Mouse (Mus musculus) granulocyte monocyte progenitor cell, adult 5-6 weeks (primary cell): Measurements from ENCODE around the gene Nrxn1. TPM values are rescaled to one million over a fixed set of nuclear protein-coding genes. Genes with fewer than 3 reads are reported as not detected.

ENCODE experiments used
- ATAC-seq: replicated peaks from 2 replicates; pipeline ENCODE4 v1.8.0; 2016; ENCODE audit warnings: mild to moderate bottlenecking, moderate TSS enrichment, inconsistent platforms; ENCODE audit not compliant: poor library complexity, severe bottlenecking
- total RNA-seq, 2 experiments: library from RNA; stranded (forward) in 1 of 2; stranded (reverse) in 1 of 2; fragments of 200-712, 200-1000 nt in 1 of 2; fragments of >200 nt in 1 of 2; fragmentation: Nextera tagmentation in 1 of 2; gene quantifications; 2 replicates each; pipeline ENCODE4 v1.2.3; 2014 to 2017

Nrxn1 gene
- total RNA-seq, 2 experiments from 2014 or later: 7.7 to 8.6 TPM

DNA sequence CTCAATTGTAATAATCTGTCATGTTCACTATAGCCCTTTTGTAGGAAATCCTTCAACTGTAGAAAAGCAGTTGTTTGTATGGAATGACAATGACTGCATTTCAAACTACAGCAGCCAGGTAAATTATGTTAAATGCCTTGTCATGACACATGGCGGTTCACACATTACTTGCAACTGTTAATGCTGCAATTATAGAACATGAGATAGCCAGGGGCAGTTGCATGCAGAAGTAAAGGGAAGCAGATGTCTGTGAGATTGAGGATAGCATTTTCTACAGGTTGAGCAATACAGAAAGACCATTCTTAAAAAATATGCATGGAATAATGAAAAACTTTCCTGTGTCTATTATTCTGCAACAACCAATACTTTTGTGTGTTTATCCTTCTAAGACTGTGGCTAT, 98.6 kb downstream of the Nrxn1 start:
- ATAC-seq: peak; percentile 73

DNA sequence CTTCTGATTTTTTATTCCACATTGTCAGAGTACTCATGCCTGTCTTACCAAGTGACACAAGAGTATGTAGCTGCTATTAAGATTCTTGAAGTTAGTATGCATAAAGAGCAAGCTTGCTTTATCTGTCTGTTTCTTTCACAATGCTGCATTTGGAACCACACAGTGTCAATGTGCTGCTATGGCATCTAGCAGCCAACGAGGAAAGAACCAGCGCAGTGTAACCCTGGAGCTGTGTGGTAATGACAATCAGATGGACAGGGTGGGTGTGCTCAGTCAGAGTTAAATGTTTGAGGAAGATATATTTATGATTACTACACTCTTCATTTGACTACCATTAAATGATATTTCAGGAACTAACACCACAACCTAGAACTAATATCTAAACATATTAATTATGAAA, 102.1 kb downstream of the Nrxn1 start:
- peak; percentile 71 for ATAC-seq

DNA sequence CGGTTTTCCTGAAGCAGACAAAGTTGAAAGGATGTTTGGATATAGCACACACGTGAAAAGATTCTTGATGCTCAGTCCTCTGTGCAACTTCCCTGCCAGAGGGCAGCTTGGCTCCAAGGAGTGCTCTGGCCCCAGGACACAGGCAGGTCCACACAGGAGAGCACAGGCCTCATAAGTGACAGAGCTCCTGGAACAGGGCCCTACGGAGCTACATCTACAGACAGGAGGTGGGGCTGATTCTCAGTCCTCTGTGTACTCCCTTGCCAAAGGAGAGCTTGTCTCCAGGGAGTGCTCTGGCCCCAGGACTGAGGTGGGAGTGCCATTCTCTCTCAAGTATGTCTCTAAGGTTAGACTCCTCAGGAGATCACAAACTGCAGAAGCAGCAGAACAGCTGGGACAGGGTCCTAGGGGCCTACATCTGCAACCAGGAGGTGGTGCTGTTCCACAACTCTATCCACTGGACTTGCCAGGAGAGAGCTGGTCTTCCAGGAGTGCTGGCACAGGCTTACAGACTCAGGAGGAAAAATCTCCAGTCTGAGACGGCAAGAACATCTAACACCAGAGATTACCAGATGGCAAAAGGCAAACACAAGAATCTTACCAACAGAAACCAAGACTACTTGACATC, 129.9 kb downstream of the Nrxn1 start:
- ATAC-seq: peak; percentile 52

DNA sequence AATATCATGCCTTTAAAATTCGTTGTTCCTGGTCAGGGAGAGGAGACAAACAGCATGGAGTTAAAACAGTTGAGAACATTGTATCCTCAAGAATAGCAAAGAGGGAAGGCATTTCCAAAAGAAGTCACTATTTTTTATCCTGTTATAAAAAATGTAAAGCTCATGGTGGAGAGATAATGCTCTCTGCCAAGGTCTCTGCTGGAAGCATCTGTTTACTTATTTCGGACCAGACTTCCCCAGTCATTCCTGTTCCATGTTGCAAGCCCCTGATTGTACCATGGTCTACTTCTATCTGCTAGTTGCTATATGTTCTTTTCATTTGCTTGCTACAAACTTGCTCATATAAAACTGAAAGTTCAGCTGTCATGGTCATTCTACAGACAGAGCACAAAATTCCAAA, 137.7 kb downstream of the Nrxn1 start:
- no peak for ATAC-seq

DNA sequence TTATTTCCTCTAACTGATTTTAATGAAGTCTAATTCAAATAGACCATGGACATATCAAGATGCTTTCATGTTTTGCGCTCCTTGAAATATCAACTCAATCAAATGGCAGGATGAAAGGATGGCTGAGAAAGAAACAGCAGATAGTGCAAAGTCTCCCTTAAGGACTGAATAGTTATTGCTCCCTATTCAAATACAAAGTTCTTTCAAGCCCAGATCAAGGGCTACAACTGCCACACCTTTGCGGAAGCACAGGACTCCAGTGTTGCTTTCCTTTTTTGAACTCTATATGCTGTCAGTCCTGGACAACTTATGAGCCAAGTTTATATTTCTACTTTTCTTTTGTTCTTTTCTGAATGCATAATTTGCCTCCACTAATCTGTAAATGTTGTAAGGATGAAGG, 157.9 kb downstream of the Nrxn1 start:
- no peak for ATAC-seq

DNA sequence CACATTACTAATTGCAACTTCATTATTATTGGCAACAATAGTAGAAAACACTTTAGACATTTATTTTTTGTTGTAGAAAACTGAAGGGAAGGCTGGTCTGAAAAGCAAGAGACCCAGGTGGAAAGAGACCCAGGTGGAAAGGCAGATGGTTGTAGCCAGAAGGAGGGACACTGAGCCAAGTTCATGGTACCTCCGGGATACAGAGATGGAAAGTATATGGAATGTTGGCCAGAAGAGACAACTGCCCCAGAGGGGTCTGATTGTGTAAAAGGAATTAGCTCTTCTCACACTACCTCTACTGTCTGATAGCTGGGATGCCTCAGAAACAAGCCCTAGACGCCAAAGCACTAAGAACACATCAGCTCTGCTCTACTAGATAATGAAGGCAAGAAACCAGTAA, 179.6 kb downstream of the Nrxn1 start:
- ATAC-seq: no peak

DNA sequence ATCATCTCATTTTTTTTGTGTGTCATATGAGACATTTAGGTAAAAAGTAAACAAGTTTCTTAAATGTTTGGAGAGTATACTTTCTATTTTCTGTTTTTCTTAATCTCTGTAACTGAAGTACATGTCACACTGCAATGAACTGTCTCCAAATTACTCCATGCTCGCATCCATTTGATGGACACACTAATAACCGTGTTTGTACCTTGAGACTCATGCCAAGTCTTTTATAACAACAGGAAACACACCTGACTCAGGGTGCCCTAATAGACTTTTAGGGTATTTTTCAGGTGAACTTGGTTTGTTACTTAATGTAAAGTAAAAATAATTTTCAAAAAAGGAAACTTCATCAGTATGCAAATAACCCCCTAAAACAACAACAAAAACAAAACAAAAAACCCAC, 180.1 kb downstream of the Nrxn1 start:
- ATAC-seq: no peak

DNA sequence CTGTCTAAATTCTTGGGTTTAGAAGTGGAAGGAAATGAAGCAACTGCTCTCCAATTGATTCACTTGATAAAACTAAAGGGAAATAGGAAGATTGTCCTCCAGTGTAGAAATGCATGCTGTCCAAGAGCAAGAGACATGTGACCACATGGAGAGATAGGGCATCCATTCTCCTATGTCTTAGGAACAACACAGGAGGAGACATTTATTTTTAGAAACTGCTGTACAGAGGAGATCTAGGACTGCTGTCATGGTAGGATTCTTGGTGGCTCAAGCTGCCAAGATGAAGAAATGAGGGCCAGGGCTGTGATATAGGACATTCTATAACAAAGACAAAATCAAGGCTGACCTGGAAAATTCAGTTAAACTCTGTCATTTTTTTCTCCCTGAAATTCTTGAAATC, 180.5 kb downstream of the Nrxn1 start:
- ATAC-seq: no peak

DNA sequence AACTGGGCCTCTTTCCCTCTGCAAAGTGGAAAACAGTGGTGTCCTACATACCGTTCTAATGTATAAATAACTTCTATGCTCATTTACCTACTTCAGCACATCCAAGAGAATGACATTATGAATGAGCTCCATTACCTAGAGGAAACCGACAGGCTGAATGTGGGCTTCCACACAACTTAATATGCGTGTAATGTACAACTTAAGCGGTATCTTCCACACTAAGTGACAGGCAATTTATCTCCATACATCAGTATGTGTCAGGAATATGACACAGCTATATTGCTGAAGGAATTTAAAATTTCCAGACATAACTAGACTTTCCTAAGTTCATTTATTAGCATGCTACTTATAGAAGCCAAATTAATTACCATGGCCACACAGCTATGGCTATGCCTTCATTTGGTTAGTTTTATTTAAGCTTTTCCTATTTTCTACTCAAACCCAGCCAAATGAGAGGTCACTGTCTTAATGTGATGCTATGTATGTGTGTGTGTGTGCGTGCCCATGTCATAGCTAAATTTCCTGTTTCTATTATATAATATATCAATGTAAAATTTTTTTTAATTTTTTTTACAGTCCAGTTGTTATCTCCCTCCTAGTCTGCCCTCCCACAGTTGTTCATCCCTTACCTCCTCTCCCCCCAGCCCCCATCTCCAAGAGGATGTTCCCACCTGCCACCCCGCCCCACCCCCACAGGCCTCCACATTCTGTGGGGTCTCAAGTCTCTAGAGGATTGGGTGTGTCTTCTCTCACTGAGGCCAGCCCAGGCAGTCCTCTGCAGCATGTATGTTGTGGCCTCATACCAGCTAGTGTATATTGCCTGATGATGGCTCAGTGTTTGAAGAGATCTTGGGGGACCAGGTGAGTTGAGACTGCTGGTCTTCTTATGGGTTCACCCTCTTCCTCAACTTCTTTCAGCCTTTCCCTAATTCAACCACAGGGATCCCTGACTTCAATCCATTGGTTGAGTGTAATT, 186.5 kb downstream of the Nrxn1 start:
- ATAC-seq: no peak

DNA sequence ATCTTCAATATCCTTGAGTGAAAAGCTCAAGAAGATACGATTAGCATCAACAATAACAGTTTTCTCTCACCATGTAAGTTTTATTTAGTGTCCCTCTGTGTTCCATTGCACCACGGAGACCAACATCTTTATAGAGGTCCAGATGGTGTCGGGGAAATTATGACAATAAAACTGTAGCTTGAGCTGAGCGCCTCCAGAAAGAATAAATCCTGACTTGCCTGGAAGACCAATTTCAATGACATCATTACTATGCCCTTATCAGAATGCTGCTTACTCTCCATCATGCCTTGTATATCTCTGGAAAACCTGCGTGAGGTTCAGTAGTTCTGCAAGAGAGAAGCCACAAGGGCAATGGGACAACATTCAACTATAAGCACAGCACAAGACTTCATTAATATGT, 187.7 kb downstream of the Nrxn1 start:
- ATAC-seq: no peak

DNA sequence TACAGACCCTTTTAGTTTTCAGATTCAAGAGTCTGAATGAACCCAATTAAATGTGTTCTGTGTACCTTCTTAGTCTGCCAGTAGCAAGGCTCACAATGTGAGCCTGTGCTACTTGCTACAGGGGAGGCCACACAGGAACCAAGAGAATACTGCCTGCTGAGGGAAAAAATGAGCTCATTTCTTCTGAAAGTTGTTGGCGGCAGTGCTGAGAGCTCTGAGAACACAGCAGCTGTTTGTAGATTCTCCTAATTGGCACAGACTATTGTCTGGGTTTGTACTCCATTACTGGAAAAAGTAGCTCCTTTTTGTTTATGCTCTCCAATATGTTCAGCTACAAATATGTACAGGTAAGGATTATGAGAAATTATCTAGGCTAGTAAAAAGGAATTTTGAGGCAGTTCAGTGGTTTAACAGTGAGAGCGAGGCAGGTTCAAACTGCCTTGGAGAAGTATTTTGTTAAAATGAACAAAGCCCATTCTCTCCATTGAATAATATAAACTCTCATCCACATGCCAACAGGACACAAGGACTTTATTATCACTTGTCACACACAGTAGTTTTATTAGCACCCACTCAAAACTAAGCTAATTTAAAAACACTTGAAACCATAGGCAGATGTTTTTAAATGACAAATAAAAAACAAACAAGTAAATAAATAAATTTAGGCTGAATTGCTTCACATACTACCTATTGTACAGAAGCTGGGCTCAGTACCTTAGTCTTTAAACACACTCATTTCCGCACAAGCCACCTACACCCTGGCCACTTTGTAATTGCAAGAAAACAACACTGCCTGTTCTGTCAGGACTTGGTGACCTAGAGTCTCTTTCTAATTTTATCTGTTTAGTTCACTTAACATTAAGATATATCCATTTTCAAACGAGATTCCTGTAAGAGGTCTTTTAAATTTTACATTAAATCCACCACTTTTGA, 200.3 kb downstream of the Nrxn1 start:
- ATAC-seq: no peak

DNA sequence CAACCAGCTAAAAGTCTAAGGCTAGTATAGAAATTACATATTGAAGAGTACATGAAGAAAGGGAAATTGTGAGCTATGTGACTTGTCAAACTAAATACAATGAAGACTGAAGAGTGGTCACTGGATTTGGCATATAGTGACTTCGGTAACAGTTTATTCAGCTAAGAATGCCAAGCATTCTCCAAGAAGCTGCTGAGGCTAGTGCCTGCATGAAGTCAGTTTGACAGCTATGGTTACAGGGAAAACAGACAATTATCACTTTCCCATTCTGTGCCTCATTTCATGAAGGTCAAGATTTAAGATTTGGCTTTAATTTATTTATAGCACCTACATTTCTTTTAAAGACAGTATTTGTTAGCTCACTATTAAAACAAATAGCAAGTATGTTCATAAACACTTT, 201.2 kb downstream of the Nrxn1 start:
- ATAC-seq: no peak

DNA sequence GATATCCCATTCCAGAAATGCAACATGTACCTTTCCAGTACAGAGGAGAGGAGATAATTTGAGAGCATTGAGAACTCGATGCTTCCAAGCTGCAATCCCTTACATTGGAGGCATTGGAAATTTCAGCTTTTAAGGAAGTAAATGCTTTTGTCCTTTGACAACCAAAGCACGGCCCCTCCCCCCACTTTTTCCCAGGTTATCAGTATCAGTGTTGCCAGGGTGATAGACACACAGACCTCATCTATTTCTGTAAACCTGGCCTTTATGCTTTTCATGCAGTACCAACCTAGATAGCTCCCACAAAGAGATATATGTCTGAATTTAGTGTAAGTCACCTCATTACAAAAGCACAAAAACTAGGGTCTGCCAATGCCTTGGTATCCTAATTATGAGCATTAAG, 235.6 kb downstream of the Nrxn1 start:
- ATAC-seq: no peak

DNA sequence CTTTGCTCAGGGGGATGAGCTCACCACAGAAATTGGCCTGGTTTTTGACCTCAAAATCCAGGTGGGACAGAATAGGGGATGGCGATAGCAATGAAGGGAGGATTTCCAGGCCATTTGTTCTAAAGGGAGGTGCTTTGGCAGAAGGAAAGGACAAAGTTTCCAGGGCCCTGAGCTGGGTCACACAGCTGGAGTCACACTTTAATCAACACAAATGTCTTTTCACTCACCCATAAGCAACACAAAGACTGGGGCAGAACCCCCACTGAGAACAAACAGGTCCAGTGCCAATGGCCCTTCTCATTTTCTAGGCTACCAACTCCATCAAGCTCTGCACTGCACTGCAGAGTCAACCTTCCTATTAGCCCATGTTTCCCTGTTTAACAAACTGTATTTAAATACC, 249.0 kb downstream of the Nrxn1 start:
- ATAC-seq: no peak

DNA sequence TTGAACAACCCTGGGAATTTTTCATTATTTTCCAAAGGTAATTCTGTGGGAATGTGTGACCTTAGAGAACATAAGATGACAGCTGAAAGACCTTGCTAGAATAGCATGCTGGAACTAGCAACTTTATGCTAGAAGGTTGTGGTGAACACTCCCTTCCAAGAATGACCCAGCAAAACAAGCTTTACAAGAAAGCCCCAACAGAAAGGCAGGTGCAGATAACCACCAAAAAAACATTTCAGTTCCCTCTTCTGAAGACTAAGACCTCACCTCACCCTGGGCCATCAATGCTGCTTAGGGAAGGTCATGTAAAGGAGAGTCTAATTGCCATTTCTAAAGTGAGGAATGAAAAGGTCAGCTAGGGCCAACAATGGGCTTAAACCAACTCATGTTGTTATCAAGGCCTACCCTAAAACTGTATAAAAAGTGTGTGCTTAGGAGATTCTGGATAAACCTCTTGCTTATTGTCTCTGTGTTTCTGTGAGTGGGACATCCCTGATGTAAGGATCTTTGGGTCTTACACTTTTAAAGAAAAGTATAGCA, 249.7 kb downstream of the Nrxn1 start:
- ATAC-seq: no peak

DNA sequence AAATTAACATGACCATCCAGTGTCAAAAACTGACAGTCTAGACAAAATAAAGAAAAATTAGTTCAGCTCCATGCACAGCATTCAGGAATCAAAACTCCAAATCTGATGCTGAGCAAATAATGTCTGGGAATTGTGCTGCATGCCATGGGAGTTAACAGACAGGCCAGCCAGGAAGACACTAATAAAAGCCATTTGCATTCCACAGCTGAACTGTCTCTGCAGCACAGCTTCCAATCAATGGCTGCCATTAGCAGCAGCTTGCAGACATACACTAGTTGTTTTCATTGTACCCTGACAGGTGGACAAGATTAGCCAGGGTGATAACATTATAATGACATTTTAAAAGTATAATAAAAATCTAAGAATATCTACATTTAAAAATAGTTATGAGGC, 255.9 kb downstream of the Nrxn1 start:
- no peak for ATAC-seq

DNA sequence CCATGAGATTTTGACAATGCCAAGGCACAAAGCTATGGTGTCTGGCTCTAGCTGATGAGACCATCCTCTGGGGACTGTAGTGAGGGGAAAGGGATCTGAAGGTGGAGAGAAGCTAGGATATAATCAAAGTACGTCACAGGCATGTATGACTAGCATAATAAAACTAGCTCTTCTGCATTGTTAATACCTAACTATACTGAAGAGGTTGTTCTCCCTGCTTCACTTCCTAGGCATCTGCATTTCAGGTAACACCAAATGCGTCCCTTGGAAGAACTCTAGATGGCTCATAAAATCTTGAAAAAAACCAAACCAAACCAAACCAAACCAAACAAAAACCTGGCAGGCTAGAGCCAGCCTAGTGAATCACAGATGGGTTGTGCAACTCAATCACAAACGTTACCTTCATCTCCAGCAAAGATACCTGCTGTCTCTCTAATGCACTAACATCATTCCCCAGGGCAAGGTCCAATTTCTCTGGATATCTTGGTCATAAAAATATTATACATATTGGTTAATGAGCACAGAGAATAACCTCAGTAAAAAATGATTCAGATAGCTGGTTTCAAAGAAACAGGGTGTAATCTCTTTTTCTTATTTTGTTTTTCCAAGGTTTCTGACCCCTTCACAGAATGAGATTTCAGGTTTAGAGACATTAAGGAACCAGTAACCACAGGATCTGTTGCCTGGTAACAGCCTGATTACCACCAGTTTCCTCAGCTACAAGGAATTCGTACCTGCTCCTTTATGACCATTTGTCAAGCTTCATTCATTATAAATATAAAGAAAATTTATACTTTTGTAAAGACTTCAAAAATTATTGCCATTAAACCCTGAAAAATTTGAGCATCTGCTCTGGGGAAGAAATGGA, 256.5 kb downstream of the Nrxn1 start:
- ATAC-seq: no peak

DNA sequence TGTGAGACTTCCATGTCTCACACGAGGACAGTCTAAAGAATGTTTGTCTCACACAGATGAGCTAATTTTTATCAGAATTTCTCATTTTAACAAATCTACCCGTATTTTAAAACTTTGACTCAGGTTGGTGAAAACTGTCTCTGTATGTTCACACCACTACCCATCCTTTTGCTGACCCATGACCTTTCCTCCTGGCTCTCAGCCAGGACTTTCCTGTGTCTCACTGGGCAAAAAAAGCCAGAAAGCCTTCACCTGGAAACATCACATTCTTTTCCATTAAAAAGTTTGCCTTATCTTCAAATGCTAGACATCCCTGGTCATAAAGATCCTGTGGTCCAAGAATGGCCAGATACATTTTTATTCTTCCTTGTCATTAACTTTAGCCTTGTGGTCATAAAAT, 274.5 kb downstream of the Nrxn1 start:
- ATAC-seq: no peak

DNA sequence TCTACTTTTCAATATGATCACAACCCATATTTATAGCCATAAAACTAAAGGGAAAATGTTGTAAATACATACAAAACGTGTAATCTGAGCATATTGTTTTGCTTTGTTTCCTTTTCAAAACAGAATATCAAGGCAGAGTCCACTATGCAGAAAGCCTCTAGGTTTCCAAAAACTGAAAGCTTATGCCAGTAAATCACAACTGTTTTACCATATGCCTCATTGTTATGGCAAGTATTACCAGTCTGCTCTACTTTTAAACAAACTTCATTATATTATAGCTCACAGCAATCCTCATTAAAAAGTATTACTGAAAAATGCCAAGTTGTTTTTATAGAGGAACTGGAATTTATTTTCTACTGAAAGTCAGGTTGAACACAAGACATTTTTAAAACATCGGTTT, 275.0 kb downstream of the Nrxn1 start:
- ATAC-seq: no peak

DNA sequence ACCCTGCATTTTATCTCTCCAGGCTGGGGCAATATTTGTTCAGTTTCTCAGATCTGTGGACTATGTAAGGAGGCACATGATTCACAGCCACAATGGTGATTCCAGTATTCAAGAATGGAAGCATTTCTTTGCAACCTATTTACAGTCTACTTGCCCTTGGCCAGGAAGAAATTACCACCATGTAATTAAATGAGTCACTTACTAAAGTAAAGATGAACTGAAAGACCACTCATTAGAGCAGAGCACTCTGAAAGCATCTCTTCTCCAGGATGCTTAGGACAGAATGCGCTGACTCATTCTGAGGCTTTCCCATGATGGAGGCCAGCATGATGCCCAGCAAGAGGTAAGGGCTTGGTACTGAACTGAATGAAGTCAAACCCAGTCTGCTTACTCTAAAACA, 277.6 kb downstream of the Nrxn1 start:
- no peak for ATAC-seq
